Mouse (Mus musculus): ENCODE measurements around the gene Sgca.
"Not testable (repeated sequence)": the region's sequence is repeated elsewhere in the genome, so short reads cannot be mapped to it uniquely, and the experiment has no call there.

Gene Sgca

DNA sequence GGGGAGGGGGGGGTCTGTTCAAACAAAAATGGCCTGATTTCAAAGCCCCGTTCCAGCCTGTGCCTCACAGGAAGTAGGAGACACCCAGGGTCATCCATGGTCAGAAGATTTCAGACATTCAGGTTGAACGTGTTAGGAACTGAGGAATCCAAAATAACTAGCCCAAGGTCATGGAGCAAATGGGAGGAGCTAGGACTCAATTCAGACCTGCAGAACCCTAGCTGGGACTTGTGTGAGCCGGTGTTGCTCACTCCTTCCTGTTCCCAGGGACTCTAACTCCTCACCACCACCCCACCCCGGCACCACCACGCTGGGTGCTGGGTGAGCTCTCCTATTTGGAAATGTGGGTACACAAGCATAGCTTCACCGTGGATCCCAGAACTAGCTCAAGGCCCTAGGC is 11.2 kb upstream of the Sgca start:
- no peak for DNase-seq (ENCODE audit: low spot score in 2 of 2)

DNA sequence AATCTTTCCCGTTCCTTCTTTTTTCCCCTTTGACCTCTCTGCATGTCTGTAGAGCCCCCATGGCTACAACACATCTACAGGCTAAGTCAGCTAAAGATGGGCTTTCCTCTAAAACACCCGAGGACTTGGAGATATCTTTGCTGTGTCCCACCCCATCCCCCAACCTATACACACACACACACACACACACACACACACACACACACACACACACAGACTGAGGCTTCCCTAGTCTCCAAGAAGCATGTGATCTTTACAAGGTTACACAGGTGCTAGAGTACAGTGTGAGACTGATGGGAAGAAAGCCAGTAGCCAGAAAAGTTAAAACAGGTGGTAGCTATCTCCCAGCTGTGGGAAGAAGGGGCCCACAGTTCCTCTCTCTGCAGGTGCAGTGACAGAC is 10.3 kb upstream of the Sgca start:
- DNase-seq (ENCODE audit: low spot score in 2 of 2), result no peak

DNA sequence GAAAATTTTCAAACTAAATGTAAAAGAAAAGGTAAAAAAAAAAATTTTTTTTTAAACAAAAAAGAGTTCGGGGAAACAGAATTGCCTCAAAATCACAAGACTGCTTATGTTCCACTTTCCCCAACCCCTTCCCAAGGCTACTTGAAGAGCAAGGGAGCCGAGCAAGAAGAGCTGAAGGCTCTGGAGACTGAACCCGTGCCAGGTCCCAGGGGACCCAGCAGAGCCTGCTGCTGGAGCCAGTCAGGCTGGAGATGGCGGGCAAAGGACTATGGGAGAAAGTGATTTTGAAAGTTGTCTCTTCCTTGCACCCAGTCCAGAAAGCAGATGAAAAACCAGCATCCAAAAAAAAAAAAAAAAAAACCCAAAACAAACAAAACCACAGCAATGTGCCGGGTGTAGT is 9.7 kb upstream of the Sgca start:
- no peak for DNase-seq (ENCODE audit: low spot score in 2 of 2)

DNA sequence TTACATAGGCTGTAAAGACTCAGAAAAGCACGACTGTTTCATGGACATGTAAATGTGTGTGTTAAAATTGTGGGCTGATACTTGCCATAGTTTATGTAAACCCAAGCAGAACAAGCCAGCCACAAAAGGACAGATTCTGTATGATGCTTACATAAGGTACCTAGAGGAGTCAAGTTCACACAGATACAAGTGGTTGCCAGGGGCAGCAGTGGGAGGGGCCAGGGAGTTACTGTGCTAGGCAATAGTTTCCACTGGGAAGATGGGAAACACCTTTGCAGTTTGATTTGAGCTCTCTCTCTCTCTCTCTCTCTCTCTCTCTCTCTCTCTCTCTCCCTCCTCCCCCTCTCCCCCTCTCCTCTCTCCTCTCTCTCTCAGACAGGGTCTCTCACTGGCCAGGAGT is 9.0 kb upstream of the Sgca start:
- no peak for DNase-seq (ENCODE audit: low spot score in 2 of 2)

DNA sequence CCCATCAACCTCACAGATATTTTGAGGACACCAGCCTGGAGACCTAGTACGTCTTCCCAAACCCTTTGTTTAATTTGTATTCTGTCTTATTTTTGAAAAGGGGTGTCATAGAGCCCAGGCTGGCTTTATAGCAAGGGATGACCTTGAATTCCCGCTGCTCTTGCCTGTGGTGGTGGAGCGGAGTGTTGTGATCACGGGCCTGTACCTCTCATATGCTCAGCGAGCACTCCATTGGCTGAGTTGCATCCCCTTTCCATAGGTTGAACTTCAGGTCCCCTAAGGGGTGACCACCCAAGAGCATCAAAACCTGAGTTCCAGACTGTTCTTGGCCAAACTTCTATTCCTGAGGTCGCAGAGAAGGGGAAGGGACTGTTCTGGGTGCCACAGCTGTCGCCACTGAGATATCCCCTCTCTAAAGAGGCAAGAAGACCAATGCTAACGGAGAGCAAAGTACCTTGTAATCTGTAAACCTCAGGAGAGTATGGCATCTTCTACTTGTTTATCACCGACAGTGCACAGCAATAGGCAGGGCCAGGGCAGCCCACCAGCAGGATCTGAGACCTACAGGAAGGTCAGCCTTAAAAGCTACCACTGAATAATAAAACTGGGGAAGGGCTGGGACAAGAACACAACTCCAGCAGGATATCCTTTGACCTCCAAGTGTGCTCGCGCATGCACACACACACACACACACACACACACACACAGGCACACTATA is 3.5 kb upstream of the Sgca start:
- no peak for DNase-seq (ENCODE audit: low spot score in 2 of 2)

DNA sequence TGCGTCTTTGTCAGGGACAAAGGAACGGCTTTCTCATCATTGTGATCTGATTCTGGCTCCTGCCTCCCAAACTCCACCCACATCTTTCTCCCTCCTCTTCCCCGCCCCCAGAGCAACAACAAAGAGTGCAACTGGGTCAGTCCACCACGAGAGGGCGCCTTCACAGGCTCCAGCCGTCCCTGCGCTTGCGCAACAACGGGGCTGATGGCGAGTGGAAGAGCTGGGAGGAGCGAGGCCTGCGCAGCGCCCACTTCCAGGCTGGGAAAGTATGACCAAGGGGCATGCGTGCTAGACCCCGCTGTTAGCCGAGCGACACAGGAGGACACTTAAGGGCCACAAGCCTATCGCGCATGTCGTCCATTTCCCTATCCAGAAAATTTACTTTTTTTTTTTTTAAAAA is 2.8 kb upstream of the Sgca start:
- DNase-seq (ENCODE audit: low spot score in 2 of 2), result peak; percentile 91 to 93

DNA sequence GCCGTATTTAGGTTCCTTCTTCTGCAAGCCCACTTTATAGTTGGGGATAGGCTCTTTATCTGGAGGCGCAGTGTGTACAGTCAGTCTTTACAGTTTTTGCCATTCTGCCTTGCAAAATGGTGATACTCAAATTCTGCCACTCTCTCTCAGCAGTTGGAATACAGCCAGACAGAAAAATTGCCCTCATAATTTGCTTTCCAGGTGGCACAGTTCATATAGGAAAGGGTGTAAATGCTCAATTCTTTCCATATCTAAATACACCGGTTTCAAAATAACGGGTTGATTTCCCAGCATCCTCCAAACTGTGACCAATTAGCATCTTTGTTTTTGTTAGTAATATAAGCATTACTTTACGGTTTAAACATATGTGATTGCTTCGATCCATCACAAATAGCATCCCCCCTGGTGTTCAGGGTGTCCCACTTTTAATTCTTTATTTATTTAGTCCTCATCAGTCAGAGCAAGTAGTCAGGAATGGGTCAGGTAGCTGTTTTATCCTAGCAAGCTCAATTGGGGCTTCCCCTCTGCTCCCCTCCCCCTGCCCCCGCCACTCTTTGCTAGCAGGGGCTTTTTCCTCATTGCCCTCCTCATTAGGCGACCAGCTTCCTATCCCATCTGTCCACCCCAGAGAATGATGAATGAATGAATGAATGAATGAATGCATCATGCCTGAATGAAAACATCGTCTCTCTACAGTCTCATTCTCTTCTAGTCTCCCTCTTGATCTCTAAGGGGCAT is 2.2 kb upstream of the Sgca start:
- no peak for DNase-seq (ENCODE audit: low spot score in 2 of 2)

DNA sequence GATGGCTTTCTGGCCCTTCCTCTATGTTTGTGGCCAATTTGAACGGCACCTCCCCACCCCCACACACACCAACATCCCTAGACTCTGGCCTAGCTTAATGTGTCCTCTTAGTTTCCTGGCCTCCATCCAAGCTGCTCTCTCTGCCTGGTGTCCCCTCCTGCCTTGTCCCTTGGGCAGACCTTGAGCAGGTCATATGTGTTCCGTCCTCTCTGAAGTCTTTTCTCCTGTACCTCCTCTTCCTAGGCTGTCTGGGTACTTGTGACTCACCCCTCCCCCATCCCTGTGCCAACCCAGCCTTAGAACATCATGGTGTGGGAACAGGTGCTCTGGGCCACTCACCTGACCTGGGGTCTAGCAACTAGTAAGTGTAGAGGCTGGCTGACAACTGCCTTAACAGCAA is 1.2 kb downstream of the Sgca start:
- DNase-seq (ENCODE audit: low spot score in 2 of 2), result no peak

DNA sequence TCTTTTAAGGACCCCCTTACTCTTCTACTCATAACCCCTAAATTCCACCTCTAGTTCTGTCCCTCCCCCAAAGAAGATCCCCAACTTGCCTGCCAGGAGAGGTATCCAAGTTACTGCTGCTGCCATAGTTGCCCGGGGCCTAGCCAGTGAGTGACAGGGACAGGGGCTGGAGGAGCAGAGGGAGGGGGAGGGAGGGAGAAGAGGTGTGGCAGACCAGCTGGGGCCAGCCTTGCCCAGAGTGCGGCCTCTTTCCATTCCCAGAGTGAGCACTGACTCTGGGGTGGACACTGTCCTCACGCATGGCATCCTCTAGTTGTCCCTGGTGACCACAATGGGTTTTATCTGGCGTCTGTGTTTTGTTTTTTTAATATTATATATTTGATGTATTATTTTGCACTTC is 2.8 kb downstream of the Sgca start:
- no peak for DNase-seq (ENCODE audit: low spot score in 2 of 2)

DNA sequence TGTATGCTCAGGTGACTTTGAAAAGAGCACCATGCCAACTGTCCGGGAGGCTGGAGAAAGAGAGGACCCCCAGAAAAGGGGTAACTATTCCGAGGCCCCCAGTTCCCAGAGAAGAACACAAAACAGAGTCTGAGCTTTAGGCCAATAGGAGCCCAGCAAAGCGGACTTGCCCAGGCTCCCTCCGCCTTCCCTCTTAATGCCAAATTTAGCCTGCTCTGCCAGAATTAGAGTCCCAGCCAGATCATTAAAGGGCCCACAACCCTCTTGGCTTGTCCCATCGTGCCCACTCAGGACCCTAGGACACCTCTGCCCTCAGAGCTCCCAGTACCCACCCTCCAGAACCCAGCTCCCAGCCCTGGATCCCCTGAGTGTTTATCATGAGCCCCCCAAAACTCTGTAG is 3.2 kb downstream of the Sgca start:
- no peak for DNase-seq (ENCODE audit: low spot score in 2 of 2)

DNA sequence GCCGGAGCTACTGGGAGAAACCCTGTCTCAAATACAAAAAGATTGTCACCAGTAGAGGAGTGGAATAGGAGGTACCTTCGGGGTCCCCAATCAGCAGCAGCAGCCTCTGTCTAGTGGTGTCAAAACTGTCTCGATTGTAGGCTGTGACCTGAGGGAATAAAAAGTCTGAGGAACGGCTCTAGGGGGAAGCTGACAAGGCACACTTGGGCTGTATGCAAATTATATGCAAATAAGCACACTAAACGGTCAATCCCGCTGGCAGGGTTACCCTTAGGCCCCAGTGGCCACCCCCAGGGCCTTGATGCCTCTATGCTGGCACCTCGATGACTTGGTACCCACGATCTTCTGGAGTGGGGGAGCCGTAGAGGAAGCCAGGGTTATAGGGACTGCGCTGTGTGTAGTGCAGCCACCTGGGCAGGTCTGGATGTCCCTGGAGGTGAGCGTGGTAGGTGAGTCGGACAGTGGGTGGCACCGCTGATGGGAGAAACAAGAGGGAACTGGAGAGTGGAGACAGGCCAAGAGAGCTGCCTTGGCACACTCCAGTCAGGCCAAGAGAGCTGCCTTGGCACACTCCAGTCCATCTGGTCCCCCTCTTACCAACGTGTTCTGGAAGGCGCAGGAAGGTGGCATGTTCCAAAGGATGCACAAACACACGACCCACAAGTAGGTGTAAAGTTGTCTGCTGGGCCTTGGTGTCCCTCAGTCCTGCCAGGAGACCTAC is 4.1 kb downstream of the Sgca start:
- no peak for DNase-seq (ENCODE audit: low spot score in 2 of 2)

DNA sequence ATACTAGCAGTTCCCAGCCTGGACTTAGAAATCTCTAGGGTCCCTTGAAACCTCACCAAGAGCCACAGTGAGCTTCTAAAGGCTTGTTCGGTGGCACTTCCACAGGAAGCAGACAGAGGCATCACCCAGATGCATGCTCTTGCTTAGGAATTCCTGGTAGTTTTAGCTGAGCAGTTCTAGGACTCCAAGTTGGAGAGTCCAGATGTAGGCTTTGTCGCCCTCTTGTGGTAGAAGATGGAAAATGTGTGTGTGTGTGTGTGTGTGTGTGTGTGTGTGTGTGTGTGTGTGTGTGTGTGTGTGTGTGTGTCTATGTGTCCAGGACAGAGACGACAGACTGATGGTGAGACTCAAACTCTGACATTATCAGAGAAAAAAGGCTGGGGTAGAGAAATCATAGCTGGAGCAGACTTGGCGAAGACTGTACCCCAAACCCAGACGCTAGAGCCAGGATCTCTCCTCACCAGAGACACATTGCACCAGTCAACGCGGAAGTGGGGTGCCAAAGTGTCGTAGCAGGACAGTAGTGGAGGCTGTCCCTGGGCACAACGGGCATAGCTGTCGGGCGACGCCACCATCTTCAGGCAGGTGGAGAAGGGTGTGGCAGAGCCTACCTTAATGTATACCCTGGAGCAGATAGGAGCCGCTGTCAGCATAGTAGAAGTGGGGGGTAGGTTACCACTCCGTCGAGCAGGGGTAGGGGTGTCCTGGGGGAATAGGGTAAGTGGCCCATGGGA is 5.8 kb downstream of the Sgca start:
- peak; percentile 54 for DNase-seq (ENCODE audit: low spot score in 2 of 2)

DNA sequence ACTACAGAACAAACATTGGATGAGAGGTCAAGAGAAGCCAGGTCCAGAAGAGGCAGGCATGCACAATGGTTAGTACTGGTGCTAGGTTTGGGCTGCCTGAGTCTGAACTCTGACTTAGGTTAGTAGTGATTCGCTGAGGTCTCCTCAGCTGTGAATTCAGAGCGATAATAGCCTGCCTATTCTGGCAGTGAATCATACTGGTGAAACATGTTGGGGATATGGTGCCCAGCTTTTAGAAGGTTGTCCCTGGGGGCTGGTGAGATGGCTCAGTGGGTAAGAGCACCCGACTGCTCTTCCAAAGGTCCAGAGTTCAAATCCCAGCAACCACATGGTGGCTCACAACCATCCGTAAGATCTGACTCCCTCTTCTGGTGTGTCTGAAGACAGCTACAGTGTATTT is 6.4 kb downstream of the Sgca start:
- DNase-seq (ENCODE audit: low spot score in 2 of 2), result not testable (repeated sequence)

DNA sequence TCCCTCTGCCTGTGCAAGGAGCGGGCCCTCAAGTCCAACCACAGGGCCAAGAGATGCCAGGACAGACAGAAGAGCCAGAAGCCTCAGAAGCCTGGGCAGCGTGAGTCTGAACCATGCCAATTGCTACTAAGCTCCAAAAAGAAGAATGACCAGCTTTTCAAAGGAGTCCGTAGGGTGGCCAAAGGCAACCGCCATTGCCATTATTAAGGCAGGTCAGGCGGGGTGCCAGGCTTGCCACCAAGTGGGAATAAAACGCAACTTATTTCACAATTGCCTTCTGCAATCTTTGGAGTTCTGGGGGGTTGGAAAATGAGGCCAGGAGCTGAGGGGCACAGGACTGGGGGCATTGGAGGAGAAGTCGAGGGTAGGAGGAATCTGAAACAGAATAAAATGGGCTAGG is 7.9 kb downstream of the Sgca start:
- DNase-seq (ENCODE audit: low spot score in 2 of 2), result no peak

DNA sequence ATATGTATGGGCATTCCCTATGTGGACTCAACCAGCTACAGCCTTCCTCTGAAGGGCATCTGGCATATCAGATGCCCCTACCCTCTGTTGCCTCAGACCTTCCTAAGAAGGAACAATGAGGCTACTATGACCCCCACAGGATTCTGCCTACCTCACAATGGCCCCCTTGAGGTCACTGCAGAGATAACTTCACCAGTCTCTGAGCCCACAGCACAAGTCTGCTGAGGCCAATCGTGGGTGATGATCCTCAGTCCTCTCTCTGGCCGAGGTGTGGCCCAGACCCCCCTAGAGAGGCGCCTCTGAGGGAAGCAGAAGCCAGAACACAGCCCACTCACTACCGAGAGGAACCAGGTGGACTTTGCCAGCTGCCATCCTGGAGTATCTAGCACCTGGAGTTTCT is 8.7 kb downstream of the Sgca start, which contains the start of gene Hils1:
Gene Hils1, plus strand, starts transcription at position 175 of the 400 bp plus-strand sequence.
- DNase-seq (ENCODE audit: low spot score in 2 of 2), result no peak

DNA sequence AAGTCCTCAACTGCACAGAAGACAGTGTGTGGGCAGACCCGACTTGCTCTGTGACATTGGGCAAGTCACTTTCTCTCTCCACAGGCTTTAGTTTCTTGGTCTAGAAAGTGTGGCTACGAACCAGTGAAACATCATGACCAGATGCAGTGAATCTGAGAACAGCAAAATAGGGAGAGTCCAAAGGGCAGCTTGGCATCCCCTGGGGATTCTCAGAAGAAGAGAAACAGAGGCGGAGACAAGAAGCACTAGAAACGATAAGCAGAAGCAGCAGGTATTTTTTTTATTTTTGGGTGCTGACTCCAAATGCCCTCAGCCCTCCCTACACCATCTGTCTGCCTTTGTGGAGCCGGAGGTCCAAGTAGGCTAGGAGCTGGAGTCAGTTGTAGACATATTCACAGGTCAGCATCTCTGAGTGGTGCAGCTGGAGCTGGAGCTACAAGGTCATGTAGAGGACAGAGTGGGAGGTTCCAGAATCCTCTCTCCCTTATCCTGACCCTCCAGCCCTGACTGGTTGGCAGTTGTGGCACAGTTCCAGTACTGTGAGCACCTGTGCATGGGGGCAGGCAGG is 13.5 kb downstream of the Sgca start:
- DNase-seq (ENCODE audit: low spot score in 2 of 2), result no peak

DNA sequence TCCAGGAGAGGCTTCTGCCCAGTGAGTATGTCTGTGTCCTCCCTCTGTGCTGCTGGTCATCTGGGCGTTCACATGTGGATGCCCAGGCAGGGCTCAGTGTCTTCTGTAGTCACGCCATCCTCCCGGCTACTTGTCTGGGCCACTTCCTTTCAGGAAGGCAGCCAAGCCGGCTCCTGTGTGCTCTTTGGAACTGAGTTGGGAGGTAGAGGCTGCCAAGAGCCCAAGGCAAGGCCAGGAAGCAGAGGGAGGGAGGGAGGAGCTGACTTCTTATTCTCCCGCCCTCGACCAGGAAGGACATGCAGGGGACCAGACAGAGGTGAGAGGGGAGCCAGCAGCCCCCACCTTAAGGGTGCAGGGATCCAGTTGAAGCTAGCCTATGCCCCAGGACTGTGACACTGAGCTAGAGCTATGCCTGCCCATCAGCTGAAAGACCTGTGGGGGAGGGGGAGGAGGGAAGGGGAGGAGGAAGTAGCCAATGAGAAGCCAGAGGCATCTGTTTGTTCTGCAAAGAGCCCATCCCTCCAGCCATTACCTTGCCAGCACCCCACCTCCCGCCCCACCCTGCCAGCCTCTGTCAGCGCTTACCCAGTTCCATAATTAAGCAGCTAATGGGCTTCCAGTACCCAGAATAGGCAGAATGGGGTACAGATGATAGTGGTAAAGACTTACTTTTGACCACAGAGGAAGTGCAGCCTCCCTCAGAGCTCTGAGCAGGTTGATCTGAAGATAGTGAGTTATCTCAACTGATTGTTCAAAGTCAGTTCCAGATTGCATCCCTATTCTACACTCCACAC is 17.9 kb downstream of the Sgca start:
- DNase-seq (ENCODE audit: low spot score in 2 of 2), result no peak

DNA sequence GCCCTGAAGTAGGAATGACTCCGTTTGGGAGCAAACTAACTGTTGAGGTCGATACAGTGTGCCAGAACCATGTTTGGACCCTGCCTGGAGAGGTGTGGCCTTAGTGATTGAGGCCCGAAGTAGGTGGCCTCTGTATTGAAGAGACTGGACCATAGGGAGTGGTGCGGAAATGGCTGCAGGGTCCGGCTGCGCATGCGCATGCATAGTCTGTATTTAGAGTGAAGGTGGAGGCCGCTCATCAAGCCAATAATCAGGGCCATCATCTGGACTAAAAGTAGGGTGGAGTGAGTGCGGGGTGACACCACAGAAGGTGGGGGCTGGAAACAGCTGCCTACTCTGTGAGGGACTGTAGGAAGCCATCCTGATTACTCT is 18.4 kb downstream of the Sgca start:
- no peak for DNase-seq (ENCODE audit: low spot score in 2 of 2)

DNA sequence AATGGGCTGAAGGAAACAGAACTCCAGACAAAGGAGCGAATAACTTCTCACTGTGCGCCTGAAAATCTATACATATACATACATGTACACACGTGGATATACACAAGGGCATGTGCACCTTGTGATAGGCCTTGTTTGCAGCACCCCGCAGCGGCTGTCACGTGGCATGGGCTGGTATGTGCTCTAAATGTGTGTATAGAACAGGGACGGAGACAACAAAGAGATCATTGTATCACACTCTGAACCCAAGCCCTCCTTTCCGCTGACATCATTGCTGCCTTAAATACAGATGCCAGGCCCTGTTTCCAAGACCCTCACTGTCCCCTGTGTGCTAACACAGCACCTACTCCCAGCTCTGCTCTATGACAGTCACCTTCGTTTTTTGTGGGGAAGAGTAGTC is 21.0 kb downstream of the Sgca start:
- DNase-seq (ENCODE audit: low spot score in 2 of 2), result no peak

DNA sequence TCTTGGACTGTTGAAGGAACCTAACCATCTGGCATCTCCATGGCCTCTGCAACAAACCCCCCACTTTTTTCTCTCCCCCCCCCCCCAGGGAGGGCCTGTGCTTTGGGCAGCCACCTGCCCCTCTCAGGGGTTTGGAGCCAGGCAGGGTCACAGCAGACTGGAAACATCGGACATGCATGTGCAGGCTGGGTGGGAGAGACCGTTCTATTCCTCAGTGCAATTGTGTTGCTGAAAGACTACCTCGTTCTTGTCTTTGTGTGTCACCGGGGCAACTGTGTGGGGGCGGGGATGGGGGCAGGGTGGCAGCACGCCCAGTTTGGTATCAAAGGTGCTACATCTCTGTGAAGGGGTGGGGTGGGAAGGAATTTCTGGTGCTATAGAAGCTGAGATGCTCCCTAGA is 24.0 kb downstream of the Sgca start:
- DNase-seq (ENCODE audit: low spot score in 2 of 2), result no peak

DNA sequence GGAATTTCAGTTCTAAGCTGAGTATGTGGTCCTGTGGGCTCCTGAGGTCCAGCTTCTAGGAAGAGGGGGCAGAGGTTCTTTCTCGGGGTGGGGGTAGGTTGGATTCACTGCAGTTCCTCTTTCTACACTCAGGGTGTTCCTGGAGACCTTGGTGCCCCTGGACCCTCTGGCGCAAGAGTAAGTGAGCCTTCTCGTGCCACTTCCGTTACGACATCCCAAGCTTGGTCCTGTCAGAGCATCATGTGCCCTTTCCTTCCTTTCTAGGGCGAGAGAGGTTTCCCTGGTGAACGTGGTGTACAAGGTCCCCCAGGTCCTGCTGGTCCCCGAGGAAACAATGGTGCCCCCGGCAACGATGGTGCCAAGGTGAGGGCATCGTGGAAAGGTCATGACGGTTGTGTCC is 30.9 kb downstream of the Sgca start:
- no peak for DNase-seq (ENCODE audit: low spot score in 2 of 2)
